9 mouse cellular contexts compared by ENCODE assay signal in the genomic region with DNA sequence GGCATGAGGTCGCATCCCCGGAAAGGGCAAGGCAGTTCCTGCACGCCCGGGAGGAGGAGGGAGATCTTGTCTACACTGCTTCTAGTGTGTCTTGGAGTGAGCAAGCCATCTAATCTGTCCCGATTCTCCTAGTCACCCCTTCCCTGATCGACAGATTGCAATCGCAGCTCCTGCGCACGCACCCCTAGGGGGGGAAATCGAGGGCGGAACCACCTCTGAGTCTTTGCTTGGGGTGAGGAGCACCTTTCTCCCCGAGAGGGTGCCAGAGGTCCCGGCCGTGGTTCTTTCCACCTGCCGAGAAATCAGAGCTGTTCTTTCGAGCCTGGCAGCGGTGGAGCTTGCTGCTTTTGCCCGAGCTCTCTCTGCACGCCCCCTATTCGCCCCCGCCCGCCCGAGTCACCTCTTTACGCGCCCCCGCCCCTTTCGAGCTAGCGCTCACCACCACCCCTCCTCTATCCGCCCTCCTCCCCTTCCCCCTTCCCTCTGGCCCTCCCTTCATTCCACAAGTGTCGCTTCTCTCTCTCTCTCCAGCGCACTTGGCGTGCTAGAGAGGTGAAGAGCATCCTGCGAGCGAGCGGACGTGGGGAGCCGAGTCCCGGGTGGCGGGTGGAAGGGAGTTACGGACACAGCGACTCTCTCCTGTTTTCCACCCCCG. TPM values are rescaled to one million over a fixed set of nuclear protein-coding genes. Genes with fewer than 3 reads are reported as not detected.
DNase-seq lines count a peak whose midpoint lies in the region; ATAC-seq and TF ChIP-seq lines count a peak whose summit lies in the region.
"Had no signal": no experiment of that assay in that cellular context is flagged by ENCODE, and none has a peak within 500 bp of the region (broad histone marks: within the 10 kb centered on the region; RNA-seq: fewer than 3 reads in every experiment).

A gene (plus strand): TSS at position 498 of the 655 bp plus-strand sequence.

- H3K27ac ChIP-seq in gastrocnemius, adult 2 months: no peak within 1 kb of the TSS
- H3K27ac ChIP-seq in forebrain, embryonic 12.5 days: no peak within 1 kb of the TSS
- H3K27ac ChIP-seq in limb, embryonic 14.5 days (replicated peaks; ENCODE audit: low read depth, low read length): no peak within 1 kb of the TSS
- H3K27ac ChIP-seq in neural tube, embryonic 14.5 days (ENCODE audit: low read depth, low read length): peak within 1 kb of the TSS; percentile 39; the same call in 1 of the 2 replicates

- H3K9ac ChIP-seq in forebrain, embryonic 12.5 days: peak within 1 kb of the TSS; percentile 54
- H3K9ac ChIP-seq in limb, embryonic 14.5 days (ENCODE audit: low read depth, low read length, severe bottlenecking): peak within 1 kb of the TSS; percentile 55
- H3K9ac ChIP-seq in neural tube, embryonic 14.5 days (replicated peaks; ENCODE audit: low read depth, low read length): peak within 1 kb of the TSS; percentile 64

- no peak for DNase-seq in gastrocnemius, adult 2 months
- DNase-seq in gastrocnemius, adult 8-10 months (ENCODE audit: low spot score in 2 of 2): no peak
- peak; percentile 79 for DNase-seq in R1 (ENCODE audit: low read depth, low spot score)
- DNase-seq in hindlimb bud, embryonic 11.5 days (ENCODE audit: extremely low spot score, low read depth, low spot score): peak; percentile 12
- DNase-seq in limb, embryonic 14.5 days (ENCODE audit: low spot score): peak; percentile 17

- H3K36me3 ChIP-seq in forebrain, embryonic 12.5 days (replicated peaks): no peaks in the 10 kb centered on the region
- H3K36me3 ChIP-seq in limb, embryonic 14.5 days (ENCODE audit: control insufficient read depth, insufficient read depth, low read length): no peaks in the 10 kb centered on the region
- no peaks in the 10 kb centered on the region for H3K36me3 ChIP-seq in neural tube, embryonic 14.5 days (ENCODE audit: control insufficient read depth, insufficient read depth, low read length)

- H3K4me1 ChIP-seq in forebrain, embryonic 12.5 days: peaks cover 20% of the 10 kb centered on the region
- H3K4me1 ChIP-seq in limb, embryonic 14.5 days (ENCODE audit: control insufficient read depth, insufficient read depth, low read length): peaks cover 7% of the 10 kb centered on the region
- peaks cover 10% of the 10 kb centered on the region; the same call in 1 of the 2 replicates for H3K4me1 ChIP-seq in neural tube, embryonic 14.5 days (ENCODE audit: control insufficient read depth, insufficient read depth, low read length)

- no peak for TF ChIP-seq CTCF in gastrocnemius, adult 2 months (IDR thresholded peaks at IDR 0.05)

- H3K27me3 ChIP-seq in forebrain, embryonic 12.5 days: peaks cover 78% of the 10 kb centered on the region
- H3K27me3 ChIP-seq in limb, embryonic 14.5 days (ENCODE audit: control insufficient read depth, insufficient read depth, low read length): peaks cover 68% of the 10 kb centered on the region
- H3K27me3 ChIP-seq in neural tube, embryonic 14.5 days (ENCODE audit: control insufficient read depth, insufficient read depth, low read length): peaks cover 34% of the 10 kb centered on the region

- H3K9me3 ChIP-seq in forebrain, embryonic 12.5 days: no peaks in the 10 kb centered on the region
- no peaks in the 10 kb centered on the region for H3K9me3 ChIP-seq in limb, embryonic 14.5 days (ENCODE audit: control insufficient read depth, low read length)
- H3K9me3 ChIP-seq in neural tube, embryonic 14.5 days (ENCODE audit: control insufficient read depth, low read length): no peaks in the 10 kb centered on the region

- no peak for TF ChIP-seq POLR2A in limb, embryonic 14.5 days (IDR thresholded peaks at IDR 0.05; ENCODE audit: borderline replicate concordance, extremely low read depth, insufficient read depth, insufficient read length)

- under 1% methylated on average over 34 of the region's 42 CpGs for WGBS in forebrain, embryonic 12.5 days
- WGBS in limb, embryonic 14.5 days: 0% methylated on average over 32 of the region's 42 CpGs
- under 1% methylated on average over 41 of the region's 42 CpGs for WGBS in neural tube, embryonic 14.5 days

- intact Hi-C loops in gastrocnemius, adult 2 months (cut with DNase I): no loop called here

- H3K4me2 ChIP-seq in forebrain, embryonic 12.5 days: peak within 1 kb of the TSS; percentile 98
- H3K4me2 ChIP-seq in limb, embryonic 14.5 days (replicated peaks; ENCODE audit: low read depth, low read length, severe bottlenecking): peak within 1 kb of the TSS; percentile 95
- peak within 1 kb of the TSS; percentile 94 for H3K4me2 ChIP-seq in neural tube, embryonic 14.5 days (ENCODE audit: low read depth, low read length)

- H3K4me3 ChIP-seq in gastrocnemius, adult 2 months: peak within 1 kb of the TSS; percentile 68
- peak within 1 kb of the TSS; percentile 60 for H3K4me3 ChIP-seq in forebrain, embryonic 12.5 days (replicated peaks)
- peak within 1 kb of the TSS; percentile 55 for H3K4me3 ChIP-seq in limb, embryonic 14.5 days (replicated peaks; ENCODE audit: low read length)
- peak within 1 kb of the TSS; percentile 65 for H3K4me3 ChIP-seq in neural tube, embryonic 14.5 days (ENCODE audit: low read depth, low read length)

- peak; percentile 75 for ATAC-seq in forebrain, embryonic 12.5 days (ENCODE audit: low FRiP score)
- ATAC-seq in limb, embryonic 14.5 days (ENCODE audit: low FRiP score, low read depth): peak; percentile 76
- peak; percentile 78 for ATAC-seq in neural tube, embryonic 14.5 days (ENCODE audit: low read depth)
- no peak for ATAC-seq in erythroid progenitor cell, adult 5-6 weeks (replicated peaks; ENCODE audit: low FRiP score, poor library complexity, severe bottlenecking)

RNA-seq across cellular contexts. Expression of the gene that starts here (rescaled TPM):
- total RNA-seq in gastrocnemius, adult 2 months (2021): not detected
- total RNA-seq in gastrocnemius, adult 8-10 months (2022): under 1 TPM in 1 of 4 experiments, not detected in 3; 0.10 TPM
- polyA plus RNA-seq in forebrain, embryonic 12.5 days (2016; fragmentation: Nextera tagmentation; extraction: Ambion mirVana): 0.82 and 1.5 TPM in 2 replicates
- polyA plus RNA-seq in limb, embryonic 14.5 days (2012; rRNA removed): 2.4 and 2.9 TPM in 2 replicates
- polyA plus RNA-seq in limb, embryonic 14.5 days (2014; fragmentation: Nextera tagmentation; extraction: Ambion mirVana): 1.8 and 2.0 TPM in 2 replicates
- polyA plus RNA-seq in neural tube, embryonic 14.5 days (2014; fragmentation: Nextera tagmentation; extraction: Ambion mirVana): 11.5 and 13.8 TPM in 2 replicates
- total RNA-seq in erythroid progenitor cell, adult 5-6 weeks (2015; ENCODE audit: low replicate concordance): not detected in 2 replicates
- 0.53 TPM in 1 of 2 replicates, not detected in the other for total RNA-seq in erythroid progenitor cell, adult 5-6 weeks (2017; ENCODE audit: low replicate concordance)
- total RNA-seq: heart, postnatal 36 days had no signal

Comparison
In these comparisons a context has a peak if more than half of its experiments do, and no peak if none do; other contexts are left out.
1. DNase-seq: peak in R1 (single experiment), hindlimb bud, embryonic 11.5 days (single experiment) and limb, embryonic 14.5 days (single experiment); none in gastrocnemius, adult 2 months (single experiment) and gastrocnemius, adult 8-10 months (0 of 2).
2. Peak in every context shown above with its lines, with median percentiles within 50 percentile points of each other: H3K4me3 ChIP-seq, H3K4me2 ChIP-seq and H3K9ac ChIP-seq.